Mouse (Mus musculus): Measurements from ENCODE around the gene Eme1.
A peak's percentile ranks its signal among the peaks of the same experiment; 100 is the strongest.

The Eme1 gene

DNA sequence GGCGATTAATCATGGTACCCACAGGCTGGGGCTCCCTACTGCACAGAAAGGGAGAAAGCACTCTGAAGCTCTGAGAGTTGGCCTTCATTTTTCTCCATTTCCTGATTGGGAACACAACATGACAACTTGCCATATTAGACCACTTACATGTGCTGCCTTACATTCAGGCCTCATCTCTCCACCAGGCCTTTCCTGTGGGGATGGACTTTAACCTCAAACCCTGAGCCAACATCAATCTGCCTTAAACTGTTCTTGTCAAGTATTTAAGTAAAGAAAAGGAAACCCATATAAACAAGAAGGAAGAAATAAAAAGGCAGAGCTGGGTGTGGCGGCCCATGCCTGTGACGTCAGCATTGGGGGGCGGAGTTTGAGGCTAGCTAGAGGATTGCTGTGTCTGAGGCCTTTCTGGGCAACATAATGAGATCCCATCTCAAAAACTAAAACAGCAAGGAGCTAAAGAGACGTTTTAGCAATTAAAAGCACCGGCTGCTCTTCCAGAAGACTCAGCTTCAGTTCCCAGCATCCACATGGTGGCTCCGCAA lies 57.4 kb downstream of the Eme1 start:
- DNase-seq = peak; percentile 32 to 44
